Mouse (Mus musculus) hindbrain, postnatal 0 days (tissue): ENCODE data around the gene Sart1. TPM values are rescaled to one million over a fixed set of nuclear protein-coding genes. Genes with fewer than 3 reads are reported as not detected.

Experiments
- ATAC-seq: fragments of 200-750 bp; cut with Nextera tagmentation; 2 replicates; pipeline ENCODE4 v1.8.0; 2017; ENCODE audit warnings: mild to moderate bottlenecking, moderate TSS enrichment, moderate library complexity
- DNase-seq: peaks from one replicate; pipeline ENCODE4 v3.0.0-alpha.2; 2015; ENCODE audit warnings: low spot score
- H3K27ac ChIP-seq: fragments of 300-500 bp; sonication (generic); 2 replicates; pipeline ENCODE4 v1.5.1; 2014; ENCODE audit warnings: mild to moderate bottlenecking
- H3K27me3 ChIP-seq: fragments of 300-500 bp; sonication (generic); 2 replicates; pipeline ENCODE4 v1.6.1; 2014; ENCODE audit warnings: low read length, mixed read lengths; ENCODE audit not compliant: insufficient read depth
- H3K36me3 ChIP-seq: fragments of 300-500 bp; sonication (generic); 2 replicates; pipeline ENCODE4 v1.6.1; 2014; ENCODE audit warnings: low read length, mixed read lengths; ENCODE audit not compliant: insufficient read depth
- H3K4me1 ChIP-seq: fragments of 300-500 bp; sonication (generic); 2 replicates; pipeline ENCODE4 v1.6.1; 2014; ENCODE audit warnings: antibody characterized with exemption, low read length, mixed read lengths; ENCODE audit not compliant: insufficient read depth
- H3K4me2 ChIP-seq: fragments of 300-500 bp; sonication (generic); 2 replicates; pipeline ENCODE4 v1.6.1; 2014; ENCODE audit warnings: low read depth, mild to moderate bottlenecking, low read length, moderate library complexity, mixed read lengths
- H3K4me3 ChIP-seq: fragments of 300-500 bp; sonication (generic); 2 replicates; pipeline ENCODE4 v1.5.1; 2014; ENCODE audit warnings: low read length
- H3K9ac ChIP-seq: fragments of 300-500 bp; sonication (generic); replicated peaks from 2 replicates; pipeline ENCODE4 v1.6.1; 2014; ENCODE audit warnings: mild to moderate bottlenecking, low read length, moderate library complexity, mixed read lengths
- H3K9me3 ChIP-seq: fragments of 300-500 bp; sonication (generic); 2 replicates; pipeline ENCODE4 v1.6.1; 2016; ENCODE audit warnings: low read length, mixed read lengths
- CTCF ChIP-seq: IDR thresholded peaks from 2 replicates; pipeline ENCODE4 v1.5.1; 2016; ENCODE audit warnings: antibody characterized with exemption, control low read depth, low read depth
- WGBS: fragments of 180-500 bp; shearing (Covaris S2); extraction: QIAGEN DNeasy Blood & Tissue Kit; methylation state at CpG from one replicate; pipeline ENCODE4 v1.1.7; 2014; 5-methylcytosine and 5-hydroxymethylcytosine counted together
- polyA plus RNA-seq: library from polyadenylated mRNA; unstranded; fragments of >200 nt; fragmentation: Nextera tagmentation; extraction: Ambion mirVana; gene quantifications from 2 replicates; pipeline ENCODE4 v1.2.1, GENCODE M21; 2015
- total RNA-seq: library from RNA; depleted of rRNA; stranded (reverse); fragments of >200 nt; gene quantifications from 2 replicates; pipeline ENCODE4 v1.2.3, GENCODE M21; 2014

Gene Sart1
- total and polyA plus RNA-seq, 2 experiments from 2014 or later, result 30.5 to 45.0 TPM

DNA sequence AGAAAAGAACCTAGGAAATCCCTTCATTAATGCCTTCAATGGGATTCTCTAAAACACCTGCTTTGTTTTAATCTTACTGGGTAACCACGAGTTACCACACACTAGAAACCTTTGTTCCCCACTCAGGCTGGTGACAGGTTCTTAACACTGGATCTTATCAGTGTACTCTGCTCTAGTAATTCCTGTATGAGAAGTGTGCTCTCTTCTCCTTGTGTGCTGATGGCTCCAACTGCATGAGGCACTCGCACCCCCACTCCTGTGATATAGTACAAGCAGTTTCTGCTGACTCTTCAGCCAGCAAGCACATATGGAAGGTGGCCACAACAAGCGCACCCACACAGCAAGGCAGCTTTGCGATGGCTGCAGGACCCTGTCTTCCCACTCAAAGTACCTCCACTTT, 14.3 kb downstream of the Sart1 start:
- peaks cover 49% of the 10 kb centered on the region for H3K36me3 ChIP-seq
- H3K27me3 ChIP-seq, result no peaks in the 10 kb centered on the region
- H3K9ac ChIP-seq, result no peak overlapping the region
- ATAC-seq (no peak), DNase-seq (no peak)
- no peaks in the 10 kb centered on the region for H3K4me1 ChIP-seq
- no peak overlapping the region for H3K27ac ChIP-seq
- no peak for TF ChIP-seq CTCF
- no peak overlapping the region for H3K4me2 ChIP-seq
- H3K9me3 ChIP-seq, result no peaks in the 10 kb centered on the region
- WGBS, result 83% methylated on average over 4 of the region's 4 CpGs
- no peak overlapping the region for H3K4me3 ChIP-seq

DNA sequence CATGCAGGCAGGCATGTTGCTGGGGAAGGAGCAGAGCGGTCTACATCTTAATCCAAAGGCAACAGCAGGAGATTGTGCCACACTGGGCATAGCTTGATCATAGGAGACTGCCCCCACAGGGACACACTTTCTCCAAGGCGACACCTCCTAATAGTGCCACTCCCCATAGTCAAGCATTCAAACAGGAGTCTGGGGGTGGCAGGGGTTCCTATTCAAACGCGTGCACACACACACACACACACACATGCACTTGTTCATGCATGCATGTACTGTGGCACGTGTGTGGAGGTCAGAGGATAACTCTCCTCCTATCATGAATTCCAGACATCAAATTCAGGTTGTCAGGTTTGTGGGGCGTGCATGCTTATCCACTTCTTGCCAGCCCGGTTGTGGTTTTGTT, 15.8 kb downstream of the Sart1 start:
- no peak for TF ChIP-seq CTCF
- H3K27me3 ChIP-seq, result no peaks in the 10 kb centered on the region
- no peaks in the 10 kb centered on the region for H3K9me3 ChIP-seq
- H3K36me3 ChIP-seq, result peaks cover 42% of the 10 kb centered on the region
- DNase-seq (no peak), ATAC-seq (no peak)
- H3K4me1 ChIP-seq, result 0 out of 2 replicates have a peak, but pooled peaks cover 5% of the 10 kb centered on the region
- 91% methylated on average over 7 of the region's 7 CpGs for WGBS
- no peak overlapping the region for H3K9ac ChIP-seq
- no peak overlapping the region for H3K4me2 ChIP-seq
- no peak overlapping the region for H3K4me3 ChIP-seq
- H3K27ac ChIP-seq, result no peak overlapping the region

DNA sequence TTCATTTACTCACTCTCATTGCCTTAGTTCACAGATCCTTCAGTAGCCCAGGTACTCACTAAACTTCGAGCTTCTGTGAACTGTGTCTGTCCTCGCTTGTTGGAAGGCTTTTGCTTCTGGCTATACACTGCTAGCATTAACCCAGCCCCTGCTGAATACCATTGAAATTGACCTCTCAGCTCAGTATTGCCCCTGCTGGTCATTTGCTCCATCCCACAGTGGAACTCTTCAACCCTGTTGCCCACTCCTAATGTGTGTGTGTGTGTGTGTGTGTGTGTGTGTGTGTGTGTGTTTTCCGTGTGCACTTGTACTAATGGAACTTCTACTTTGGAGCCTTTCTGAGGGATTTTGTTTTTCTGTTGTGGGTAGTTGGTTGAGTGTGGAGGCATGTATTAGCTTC, 17.6 kb downstream of the Sart1 start:
- 84% methylated on average over 3 of the region's 3 CpGs for WGBS
- Histone ChIP-seq H3K4me2 (no peak overlapping the region), H3K9ac (no peak overlapping the region), H3K4me3 (no peak overlapping the region), H3K36me3 (peaks cover 36% of the 10 kb centered on the region), H3K27me3 (no peaks in the 10 kb centered on the region), H3K27ac (no peak overlapping the region), H3K4me1 (peaks cover 9% of the 10 kb centered on the region; the same call in 1 of the 2 replicates), H3K9me3 (no peaks in the 10 kb centered on the region)
- DNase-seq, result no peak
- TF ChIP-seq CTCF, result peak; percentile 55
- no peak for ATAC-seq

DNA sequence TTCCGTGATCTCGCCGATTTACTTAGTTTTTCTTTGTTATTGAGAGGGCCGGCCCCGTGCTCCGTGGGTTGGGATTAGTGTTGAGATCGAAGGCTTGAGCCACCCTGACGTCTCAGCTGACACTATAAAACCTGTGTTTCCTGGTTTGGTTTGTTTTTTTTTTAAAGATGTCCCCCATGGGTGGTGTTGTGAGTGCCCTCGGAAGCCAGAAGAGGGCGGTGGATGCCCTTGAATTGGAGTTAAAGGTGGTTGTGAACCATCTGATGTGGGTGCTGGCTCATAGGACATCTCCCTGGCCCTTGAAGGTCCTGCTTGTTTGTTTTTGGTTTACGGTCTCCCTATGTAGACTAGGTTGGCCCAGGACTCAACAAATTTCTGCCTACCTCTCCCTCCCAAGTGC, 21.0 kb downstream of the Sart1 start:
- Histone ChIP-seq H3K27me3 (no peaks in the 10 kb centered on the region), H3K4me2 (peak overlapping the region; percentile 95), H3K9ac (peak overlapping the region; percentile 75), H3K4me1 (peaks cover 14% of the 10 kb centered on the region; the same call in 1 of the 2 replicates), H3K9me3 (no peaks in the 10 kb centered on the region), H3K36me3 (peaks cover 50% of the 10 kb centered on the region), H3K4me3 (peak overlapping the region; percentile 94), H3K27ac (peak overlapping the region; percentile 92; the same call in 1 of the 2 replicates)
- ATAC-seq (no peak), DNase-seq (no peak)
- TF ChIP-seq CTCF, result peak; percentile 39
- WGBS, result 12% methylated on average over 11 of the region's 11 CpGs

DNA sequence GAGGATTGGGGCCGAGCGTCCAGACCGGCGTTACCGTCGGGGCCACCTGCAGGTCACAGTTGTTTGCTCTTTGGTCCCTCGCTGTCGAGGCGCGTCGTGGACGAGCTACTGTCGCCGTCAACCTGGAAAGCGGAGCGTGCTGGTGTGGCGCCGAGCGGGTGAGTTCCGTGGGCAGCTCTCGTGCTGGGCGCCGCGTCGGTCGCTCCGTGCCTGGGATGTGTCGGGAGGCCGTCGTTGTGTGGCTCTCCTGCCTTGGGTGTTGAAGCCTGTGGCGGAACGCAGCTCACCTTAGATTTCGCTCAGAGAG, 21.5 kb downstream of the Sart1 start, which contains the start of gene Banf1:
TSS of gene Banf1 (minus strand) at position 116 of the 307 bp plus-strand sequence.
- no peaks in the 10 kb centered on the region for H3K27me3 ChIP-seq
- peak; percentile 9; the same call in 1 of the 2 replicates for ATAC-seq
- DNase-seq, result no peak
- H3K27ac ChIP-seq, result peak within 1 kb of the TSS; percentile 92
- H3K9ac ChIP-seq, result peak within 1 kb of the TSS; percentile 75
- under 1% methylated on average over 33 of the region's 33 CpGs for WGBS
- peak within 1 kb of the TSS; percentile 94 for H3K4me3 ChIP-seq
- no peak for TF ChIP-seq CTCF
- H3K4me1 ChIP-seq, result peaks cover 14% of the 10 kb centered on the region; the same call in 1 of the 2 replicates
- peaks cover 46% of the 10 kb centered on the region for H3K36me3 ChIP-seq
- no peaks in the 10 kb centered on the region for H3K9me3 ChIP-seq
- peak within 1 kb of the TSS; percentile 95 for H3K4me2 ChIP-seq

DNA sequence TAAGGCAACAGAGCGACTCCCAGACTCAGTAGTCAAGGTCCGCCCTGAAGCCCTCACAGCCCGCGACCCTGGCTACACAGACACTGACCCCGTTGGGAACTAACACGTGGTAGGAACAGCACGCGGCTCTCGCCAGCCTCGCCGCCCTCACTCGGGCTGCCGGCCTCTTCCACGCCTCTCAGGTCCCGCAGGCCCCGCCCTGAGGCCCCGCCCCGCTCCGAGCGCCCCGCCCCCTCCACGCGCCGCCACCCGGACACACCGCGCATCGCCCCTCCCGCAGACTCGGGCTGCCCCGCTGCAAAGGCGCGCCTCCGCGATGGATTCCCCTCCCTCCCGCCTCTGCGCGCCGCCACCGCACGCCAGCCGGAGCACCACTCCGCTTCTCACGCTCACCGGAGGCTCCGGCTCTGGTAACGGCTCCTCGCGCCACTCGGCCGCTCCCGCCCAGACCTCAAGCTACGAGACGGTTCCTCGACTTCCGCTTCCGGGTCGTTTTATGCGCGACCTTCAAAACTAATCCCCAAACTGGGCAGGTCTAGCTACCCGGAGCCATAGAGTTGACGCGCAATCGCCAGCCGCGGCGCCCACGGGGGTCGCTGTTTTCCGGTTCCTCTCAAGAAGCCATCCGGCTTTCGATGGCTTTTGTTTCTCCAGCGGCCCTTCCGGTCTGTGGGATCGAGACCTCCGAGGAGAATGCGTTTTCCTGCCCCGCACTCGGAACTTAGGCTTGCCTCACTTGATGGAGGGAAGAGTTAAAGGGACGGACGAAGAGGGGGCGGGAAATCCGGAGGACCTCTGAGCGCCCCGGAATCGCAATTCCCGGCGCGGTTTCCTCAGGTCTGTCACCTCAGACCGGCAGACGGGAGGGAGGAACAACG, 22.1 kb downstream of the Sart1 start, which contains the start of gene Eif1ad:
TSS of gene Eif1ad (plus strand) at position 567 of the 878 bp plus-strand sequence.
- DNase-seq (peak; percentile 98), ATAC-seq (peak; percentile 96)
- Histone ChIP-seq H3K27me3 (no peaks in the 10 kb centered on the region), H3K27ac (peak within 1 kb of the TSS; percentile 92), H3K9me3 (no peaks in the 10 kb centered on the region), H3K4me2 (peak within 1 kb of the TSS; percentile 95), H3K9ac (peak within 1 kb of the TSS; percentile 75), H3K36me3 (peaks cover 42% of the 10 kb centered on the region), H3K4me3 (peak within 1 kb of the TSS; percentile 94), H3K4me1 (peaks cover 14% of the 10 kb centered on the region; the same call in 1 of the 2 replicates)
- TF ChIP-seq CTCF, result peak; percentile 37; the same call in 1 of the 2 replicates
- under 1% methylated on average over 88 of the region's 92 CpGs for WGBS
